Comparison of ENCODE assay signal across 13 mouse cellular contexts in the genomic region with DNA sequence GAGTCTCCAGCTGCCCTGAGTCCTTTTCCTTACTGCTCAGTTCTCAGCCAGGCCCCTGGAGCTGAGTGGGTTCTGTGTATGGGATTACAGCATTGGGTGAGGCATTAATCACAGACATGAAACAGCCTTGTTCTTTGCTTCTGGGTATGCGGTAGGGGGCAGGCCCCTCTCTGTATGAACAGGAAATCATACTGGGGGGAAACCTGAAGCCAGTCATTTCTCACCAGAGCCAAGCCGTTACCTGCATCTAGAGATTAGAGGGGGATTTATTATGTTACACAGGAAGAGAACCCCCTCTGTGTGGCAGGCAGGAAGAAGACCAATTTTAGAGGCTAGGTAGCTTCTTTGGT. TPM values are rescaled to one million over a fixed set of nuclear protein-coding genes. Genes with fewer than 3 reads are reported as not detected.
DNase-seq lines count a peak whose midpoint lies in the region; ATAC-seq lines count a peak whose summit lies in the region.
"Had no signal": no experiment of that assay in that cellular context is flagged by ENCODE, and none has a peak within 500 bp of the region (broad histone marks: within the 10 kb centered on the region; RNA-seq: fewer than 3 reads in every experiment).

No protein-coding gene starts in this region.

- no peaks in the 10 kb centered on the region for H3K36me3 ChIP-seq in heart, embryonic 16.5 days (ENCODE audit: control insufficient read depth, insufficient read depth)
- no peaks in the 10 kb centered on the region for H3K36me3 ChIP-seq in embryonic facial prominence, embryonic 11.5 days (replicated peaks; ENCODE audit: control insufficient read depth, insufficient read depth, low read depth, low read length)
- H3K36me3 ChIP-seq in limb, embryonic 15.5 days, result no peaks in the 10 kb centered on the region

- no peak for ATAC-seq in heart, embryonic 16.5 days (replicated peaks; ENCODE audit: extremely low read depth, insufficient read depth, low FRiP score)
- peak; percentile 51; the same call in 1 of the 2 replicates for ATAC-seq in embryonic facial prominence, embryonic 11.5 days (replicated peaks; ENCODE audit: insufficient number of reproducible peaks, low FRiP score, low TSS enrichment, low read depth)
- ATAC-seq in limb, embryonic 15.5 days (ENCODE audit: insufficient number of reproducible peaks, low FRiP score, low TSS enrichment, low read depth), result no peak; the same call in 1 of the 2 replicates

- no peak overlapping the region for H3K27ac ChIP-seq in heart, embryonic 16.5 days (ENCODE audit: low read length)
- H3K27ac ChIP-seq in embryonic facial prominence, embryonic 11.5 days (replicated peaks; ENCODE audit: low read depth, low read length), result peak overlapping the region; percentile 43; the same call in 1 of the 2 replicates
- H3K27ac ChIP-seq in limb, embryonic 15.5 days, result no peak overlapping the region
- H3K27ac ChIP-seq: macrophage had no signal

- no peak overlapping the region for H3K9ac ChIP-seq in heart, embryonic 16.5 days (ENCODE audit: low read length)
- no peak overlapping the region for H3K9ac ChIP-seq in embryonic facial prominence, embryonic 11.5 days (replicated peaks; ENCODE audit: low read length)
- H3K9ac ChIP-seq in limb, embryonic 15.5 days, result no peak overlapping the region

- peak overlapping the region; percentile 59; the same call in 1 of the 2 replicates for H3K4me2 ChIP-seq in heart, embryonic 16.5 days (ENCODE audit: low read depth, low read length)
- H3K4me2 ChIP-seq in embryonic facial prominence, embryonic 11.5 days (ENCODE audit: low read depth, low read length), result no peak overlapping the region
- peak overlapping the region; percentile 37; the same call in 1 of the 2 replicates for H3K4me2 ChIP-seq in limb, embryonic 15.5 days

- peaks cover 19% of the 10 kb centered on the region for H3K4me1 ChIP-seq in heart, embryonic 16.5 days (ENCODE audit: control insufficient read depth, insufficient read depth, low read length)
- H3K4me1 ChIP-seq in embryonic facial prominence, embryonic 11.5 days (ENCODE audit: control insufficient read depth, insufficient read depth, low read length), result peaks cover 13% of the 10 kb centered on the region
- peaks cover 25% of the 10 kb centered on the region for H3K4me1 ChIP-seq in limb, embryonic 15.5 days

- WGBS in heart, embryonic 16.5 days, result 48% methylated on average over 2 of the region's 2 CpGs
- 11% methylated on average over 2 of the region's 2 CpGs for WGBS in embryonic facial prominence, embryonic 11.5 days
- WGBS in limb, embryonic 15.5 days, result 19% methylated on average over 2 of the region's 2 CpGs

- H3K4me3 ChIP-seq in heart, embryonic 16.5 days (ENCODE audit: low read length), result no peak overlapping the region
- H3K4me3 ChIP-seq in embryonic facial prominence, embryonic 11.5 days (ENCODE audit: low read depth, low read length), result no peak overlapping the region
- no peak overlapping the region for H3K4me3 ChIP-seq in limb, embryonic 15.5 days

- no peak for DNase-seq in heart, postnatal 36 days
- peak; percentile 54 for DNase-seq in MN1 (ENCODE audit: low spot score)
- DNase-seq in embryonic facial prominence, embryonic 11.5 days (ENCODE audit: low spot score), result peak; percentile 43
- no peak for DNase-seq in layer of hippocampus, adult 18-20 months (ENCODE audit: low spot score in 2 of 2)
- no peak for DNase-seq in gastrocnemius, adult 18-20 months (ENCODE audit: low spot score)
- no peak for DNase-seq in c-Kit-positive CD71-positive TER-119-positive erythroid progenitor cells, embryonic 14.5 days (ENCODE audit: low spot score)
- DNase-seq: adrenal gland, adult 2 months; cerebellum, adult 9-10 months; kidney, postnatal 10 days had no signal

- intact Hi-C loops in heart, postnatal 36 days (cut with DNase I), result no loop called here

- H3K27me3 ChIP-seq in heart, embryonic 16.5 days (ENCODE audit: control insufficient read depth, insufficient read depth, low read length), result 0 out of 2 replicates have a peak, but pooled peaks cover 3% of the 10 kb centered on the region
- no peaks in the 10 kb centered on the region for H3K27me3 ChIP-seq in embryonic facial prominence, embryonic 11.5 days (ENCODE audit: control insufficient read depth, insufficient read depth, low read length)
- peaks cover 11% of the 10 kb centered on the region for H3K27me3 ChIP-seq in limb, embryonic 15.5 days

- H3K9me3 ChIP-seq in heart, embryonic 16.5 days (replicated peaks; ENCODE audit: control insufficient read depth, low read length), result no peaks in the 10 kb centered on the region
- no peaks in the 10 kb centered on the region for H3K9me3 ChIP-seq in embryonic facial prominence, embryonic 11.5 days (replicated peaks; ENCODE audit: control insufficient read depth, low read length)
- H3K9me3 ChIP-seq in limb, embryonic 15.5 days, result 0 out of 2 replicates have a peak, but pooled peaks cover 6% of the 10 kb centered on the region

RNA-seq across cellular contexts. Expression of a gene that starts 43.1 kb away (rescaled TPM):
- 0.76 and 1.9 TPM in 2 replicates for polyA plus RNA-seq in heart, embryonic 16.5 days (2015; fragmentation: Nextera tagmentation; extraction: Ambion mirVana)
- not detected for total RNA-seq in heart, postnatal 36 days (2021)
- polyA plus RNA-seq in embryonic facial prominence, embryonic 11.5 days (2014; fragmentation: Nextera tagmentation; extraction: Ambion mirVana), result 1.2 and 1.5 TPM in 2 replicates
- 1.1 and 1.3 TPM in 2 replicates for polyA plus RNA-seq in limb, embryonic 15.5 days (2015; fragmentation: Nextera tagmentation; extraction: Ambion mirVana)
- total RNA-seq in layer of hippocampus, adult 18-20 months (2021), result not detected
- not detected for total RNA-seq in gastrocnemius, adult 18-20 months (2021)
- total RNA-seq: adrenal gland, adult 2 months; left cerebral cortex, postnatal 14 days had no signal
- polyA plus RNA-seq: macrophage had no signal

Comparison
In these comparisons a context has a peak if more than half of its experiments do, and no peak if none do; other contexts are left out.
1. DNase-seq: peak in MN1 (single experiment) and embryonic facial prominence, embryonic 11.5 days (single experiment); none in heart, postnatal 36 days (0 of 2), layer of hippocampus, adult 18-20 months (0 of 2), gastrocnemius, adult 18-20 months (single experiment) and c-Kit-positive CD71-positive TER-119-positive erythroid progenitor cells, embryonic 14.5 days (single experiment).